Mouse (Mus musculus) adrenal gland, adult 2 months (tissue): ENCODE data around the gene Wt1. TPM values are rescaled to one million over a fixed set of nuclear protein-coding genes. Genes with fewer than 3 reads are reported as not detected.

ENCODE experiments used
- DNase-seq: peaks from one replicate; pipeline ENCODE4 v3.0.0; 2021
- long read RNA-seq: library from polyadenylated mRNA; stranded (forward); transcript quantifications from one replicate; pipeline ENCODE4 v2.0.0, GENCODE M21; 2021
- polyA plus RNA-seq: library from polyadenylated mRNA; depleted of rRNA; stranded (reverse); fragments of >200 nt; gene quantifications from 2 replicates; pipeline ENCODE4 v1.2.3, GENCODE M21; 2012; rRNA removed
- total RNA-seq, 2 experiments: library from RNA; stranded (reverse); gene quantifications; 2 replicates each; pipeline ENCODE4 v1.2.3; 2021

The Wt1 gene
- total RNA-seq (1 to 10 TPM; 2.6 to 3.8 TPM), polyA plus RNA-seq (5.2 and 6.6 TPM in 2 replicates)
- long read RNA-seq, result 0 reads

DNA sequence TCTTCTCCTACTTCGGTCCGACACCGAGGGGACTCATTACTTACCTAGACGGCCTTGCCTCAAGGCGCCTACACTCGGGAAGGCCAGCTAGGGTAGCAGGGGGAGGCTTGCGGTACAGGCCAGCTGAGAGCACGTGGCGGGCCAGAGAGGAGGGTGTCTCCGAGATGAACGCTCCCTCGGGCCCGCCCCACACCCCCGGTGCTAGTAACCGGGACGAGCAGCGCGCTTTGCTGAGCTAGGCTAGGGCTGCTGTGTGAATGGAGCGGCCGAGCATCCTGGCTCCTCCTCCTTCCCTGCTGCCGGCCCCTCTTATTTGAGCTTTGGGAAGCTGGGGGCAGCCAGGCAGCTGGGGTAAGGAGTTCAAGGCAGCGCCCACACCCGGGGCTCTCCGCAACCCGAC is at the start of gene Wt1:
Wt1 (plus strand) TSS at position 251 of the 400 bp plus-strand sequence.
- peak; percentile 45 for DNase-seq

DNA sequence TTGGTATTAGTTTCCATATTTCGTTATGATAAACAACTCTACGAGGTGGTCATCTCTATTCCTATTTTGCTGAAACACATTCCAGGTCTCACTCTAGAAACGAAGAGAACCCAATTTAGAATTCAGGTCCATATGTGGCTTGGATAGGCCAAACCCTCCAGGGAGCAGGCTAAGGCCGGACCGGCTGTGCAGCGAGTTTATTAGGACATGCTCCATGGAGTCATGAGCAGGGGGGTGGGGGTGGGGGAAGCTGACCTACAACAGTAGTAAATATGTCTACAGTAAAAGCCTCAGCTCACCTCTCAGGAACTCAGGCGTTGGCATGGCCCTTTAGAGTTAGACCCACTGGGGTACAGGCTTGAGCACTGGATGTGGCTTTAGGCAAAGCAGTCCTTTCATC is 49.2 kb upstream of the Wt1 start:
- no peak for DNase-seq

DNA sequence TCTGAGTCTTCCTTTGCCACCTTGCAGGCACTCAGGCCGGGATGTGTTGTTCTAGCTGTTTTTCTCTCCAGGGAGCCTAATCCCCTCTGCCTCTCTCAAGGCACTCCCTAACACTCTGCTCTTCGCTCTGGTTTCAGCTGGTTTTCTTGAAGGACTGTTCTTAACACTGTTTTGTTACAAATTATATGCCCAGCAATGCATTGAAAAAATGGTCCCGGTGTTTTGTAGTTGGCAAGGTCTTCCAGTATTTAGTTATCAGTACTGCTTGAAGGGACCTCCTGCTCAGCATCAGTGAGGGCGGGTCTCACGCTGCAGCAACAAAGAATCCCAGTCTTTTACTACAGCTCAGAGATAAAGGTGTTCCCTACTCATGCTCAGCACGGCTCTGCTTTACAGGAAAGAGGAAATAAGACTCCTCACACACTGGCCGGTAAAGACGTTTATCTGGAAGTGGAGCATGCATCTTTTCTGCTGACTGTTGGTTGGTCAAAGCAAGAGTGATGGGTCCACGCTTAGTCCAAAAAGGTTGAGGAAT is 44.0 kb upstream of the Wt1 start:
- DNase-seq, result no peak

DNA sequence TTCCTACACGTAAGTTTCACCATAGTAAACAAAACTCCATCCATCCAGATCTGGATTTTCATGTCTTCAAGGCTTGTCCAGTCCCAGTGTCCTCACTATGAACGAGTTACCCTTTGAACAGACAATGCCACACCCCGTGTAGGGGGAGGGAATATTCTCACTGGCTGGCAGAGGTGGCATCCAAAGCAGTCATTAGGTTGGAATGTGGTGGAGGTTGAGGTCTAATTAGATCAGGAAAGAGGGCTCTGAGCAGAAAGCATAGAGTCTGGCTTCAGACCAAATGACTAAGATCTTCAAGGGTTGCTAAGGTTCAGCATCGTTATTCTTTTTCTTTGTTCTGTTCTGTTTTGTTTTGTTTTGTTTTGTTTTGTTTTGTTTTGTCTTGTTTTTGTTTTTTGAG is 42.3 kb upstream of the Wt1 start:
- DNase-seq, result no peak

DNA sequence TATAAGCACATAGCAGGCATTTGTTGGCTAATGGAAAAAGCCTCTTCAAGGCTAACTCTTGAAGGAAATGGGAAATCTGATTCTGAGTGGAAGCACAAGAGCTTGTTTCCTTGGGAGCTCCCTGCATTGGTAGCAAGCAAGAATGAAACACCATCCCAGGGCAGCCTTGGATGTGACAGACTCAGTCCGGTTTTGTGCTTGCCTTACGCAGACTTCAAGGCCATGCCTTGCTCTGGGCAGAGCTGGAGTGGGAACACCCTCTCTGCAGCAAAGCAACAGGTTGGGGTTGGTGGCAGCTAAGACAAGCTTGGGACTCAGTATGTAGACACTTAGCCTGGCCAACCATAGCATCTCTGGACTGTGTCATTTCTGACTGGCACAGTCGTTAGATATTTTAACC is 40.2 kb upstream of the Wt1 start:
- peak; percentile 43 for DNase-seq

DNA sequence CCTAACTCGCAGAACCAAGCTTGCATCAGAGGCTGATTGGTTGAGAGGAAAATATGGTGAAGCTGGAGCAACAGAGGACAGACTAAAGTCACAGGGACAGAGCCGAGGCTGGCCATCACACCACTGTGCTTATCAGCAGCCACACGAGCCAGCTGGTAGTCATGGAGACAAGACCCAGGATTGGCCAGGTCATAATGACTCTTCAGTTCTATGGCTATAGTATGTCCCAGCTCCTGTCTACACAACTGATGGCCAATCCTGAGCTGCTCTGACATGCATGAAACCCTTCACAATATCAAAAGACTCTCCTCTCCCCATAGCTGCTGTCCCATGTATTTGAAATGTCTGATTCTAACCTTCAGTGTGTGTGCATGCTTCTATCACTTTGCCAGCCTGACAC is 38.3 kb upstream of the Wt1 start:
- no peak for DNase-seq

DNA sequence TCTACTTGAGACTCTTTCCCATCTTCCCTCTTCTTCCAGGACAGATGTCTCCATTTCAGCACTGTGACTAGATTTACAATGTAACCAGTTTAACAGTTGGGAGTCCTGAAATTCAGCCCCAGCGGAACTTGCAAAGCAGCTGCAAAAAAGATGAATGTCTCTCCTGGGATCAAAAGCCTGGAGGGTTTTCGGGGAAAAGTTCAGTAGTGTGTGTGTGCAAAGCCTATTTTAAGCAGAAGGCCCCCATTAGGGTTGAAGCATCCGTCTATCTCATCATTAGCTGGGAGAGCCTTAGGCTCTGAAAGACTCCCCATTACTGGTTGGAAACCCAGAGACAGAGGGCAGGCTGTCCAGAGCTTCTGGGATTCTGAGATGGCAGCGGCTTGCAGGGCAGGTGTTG is 37.2 kb upstream of the Wt1 start:
- DNase-seq, result no peak

DNA sequence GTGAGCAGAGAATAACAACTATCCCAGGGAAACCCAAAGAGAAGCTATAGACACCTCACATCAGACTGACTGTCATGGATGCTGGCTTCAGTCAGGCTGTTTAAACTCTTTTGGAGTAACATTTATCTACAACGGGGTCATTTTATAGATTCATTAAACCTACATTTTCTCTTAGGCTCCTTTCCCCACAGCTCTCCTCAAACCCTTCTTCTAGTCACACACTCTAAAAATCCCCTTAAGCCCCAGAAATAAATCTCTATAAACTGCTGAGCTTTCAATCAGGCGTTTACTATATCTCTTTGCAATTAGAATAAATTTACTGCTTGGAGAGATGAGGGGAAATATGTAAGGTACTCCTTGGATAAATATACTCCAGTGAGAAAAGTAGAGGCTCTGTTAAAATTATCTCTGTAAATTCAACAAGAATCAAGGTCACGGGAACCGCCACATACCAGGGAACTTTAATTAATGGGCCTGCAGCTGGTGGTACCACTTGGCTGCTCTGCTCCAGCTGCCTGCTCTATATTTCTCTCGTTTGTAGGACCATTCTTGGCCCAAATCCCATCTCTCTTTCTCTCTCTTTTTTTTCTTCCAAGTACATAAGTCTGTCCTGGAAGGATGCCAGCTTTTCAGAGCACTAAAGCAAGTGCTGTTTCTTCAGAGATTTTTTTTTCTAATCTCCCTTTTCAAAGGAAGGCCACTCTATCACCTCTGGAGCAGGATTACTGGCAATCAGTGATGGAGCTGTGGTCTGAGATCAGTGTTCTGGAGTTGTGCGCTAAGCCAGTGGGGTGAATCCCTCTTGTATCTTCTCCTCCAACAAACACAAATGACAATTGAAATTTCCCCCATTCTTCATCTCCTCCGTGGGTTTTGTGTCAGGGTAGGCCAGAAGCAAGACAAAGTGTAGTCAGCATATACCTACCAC is 36.5 kb upstream of the Wt1 start:
- DNase-seq, result no peak

DNA sequence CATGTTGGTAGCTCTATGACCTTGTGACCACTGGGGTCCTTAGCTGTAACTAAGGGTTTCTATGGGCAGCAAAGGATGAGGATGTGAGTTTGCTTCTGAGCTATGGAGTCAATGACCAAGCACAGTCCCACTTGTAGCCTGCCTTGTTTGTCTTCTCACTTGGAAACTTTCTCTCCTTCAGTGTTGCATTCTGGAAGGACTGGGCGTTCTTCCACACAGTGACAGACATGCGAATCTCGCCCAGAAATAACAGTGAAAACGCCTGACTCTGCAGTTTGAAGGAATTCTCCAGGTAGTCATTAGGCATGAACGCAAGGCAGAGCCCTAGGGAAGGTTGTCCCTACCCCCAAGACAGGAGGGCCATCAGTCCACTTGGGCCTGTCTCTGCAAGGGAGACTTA is 35.3 kb upstream of the Wt1 start:
- DNase-seq, result peak; percentile 22

DNA sequence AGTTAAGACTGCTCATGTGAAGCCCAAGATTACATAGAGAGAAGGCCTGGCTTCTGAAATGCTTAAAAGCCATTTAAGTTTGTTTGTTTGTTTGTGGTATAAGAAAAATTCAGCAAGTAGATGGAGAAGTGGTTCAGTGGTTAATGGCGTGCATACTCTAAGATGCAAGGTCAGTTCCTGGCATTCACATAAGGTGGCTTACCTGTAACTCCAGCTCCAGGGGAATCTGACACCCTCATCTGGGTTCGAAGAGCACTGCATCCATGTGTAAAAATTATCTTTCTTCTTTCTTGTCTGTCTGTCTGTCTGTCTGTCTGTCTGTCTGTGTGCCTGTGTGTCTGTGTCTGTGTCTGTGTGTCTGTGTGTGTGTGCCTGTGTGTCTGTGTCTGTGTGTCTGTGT is 34.6 kb upstream of the Wt1 start, which contains the start of gene Gm11060:
Gm11060 (plus strand) TSS at position 301 of the 400 bp plus-strand sequence.
- DNase-seq, result no peak

DNA sequence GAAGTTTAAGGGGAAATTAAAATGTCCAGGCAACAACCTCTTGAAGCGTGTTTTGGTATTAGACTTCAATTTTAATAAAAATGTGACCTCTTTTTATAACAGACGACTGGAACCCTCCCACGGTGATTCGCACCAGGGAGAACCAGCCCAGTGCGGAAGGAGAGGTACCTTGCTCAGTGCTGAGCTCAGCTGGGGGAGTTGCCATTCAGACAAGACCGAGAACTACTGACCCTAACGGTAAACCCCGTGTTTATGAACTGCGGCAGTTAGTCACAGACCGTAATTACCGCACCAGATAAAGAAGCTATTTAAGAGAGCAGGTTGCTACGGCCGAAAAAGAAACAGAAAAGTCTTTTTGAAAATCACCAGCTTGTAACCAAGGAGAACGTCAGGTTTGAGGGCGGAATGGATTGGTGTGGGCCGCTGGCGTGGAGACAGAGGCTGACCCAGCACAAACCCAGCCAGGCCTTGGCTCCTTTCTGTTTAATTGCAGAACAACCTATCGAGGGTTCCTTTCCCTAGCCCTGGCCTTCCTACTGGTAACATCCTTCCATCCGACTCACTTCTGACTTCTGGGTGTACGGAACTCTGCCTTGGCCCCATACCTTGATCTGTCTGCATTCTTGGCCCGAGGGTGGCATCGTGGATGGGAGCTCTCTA is 28.9 kb upstream of the Wt1 start:
- no peak for DNase-seq

DNA sequence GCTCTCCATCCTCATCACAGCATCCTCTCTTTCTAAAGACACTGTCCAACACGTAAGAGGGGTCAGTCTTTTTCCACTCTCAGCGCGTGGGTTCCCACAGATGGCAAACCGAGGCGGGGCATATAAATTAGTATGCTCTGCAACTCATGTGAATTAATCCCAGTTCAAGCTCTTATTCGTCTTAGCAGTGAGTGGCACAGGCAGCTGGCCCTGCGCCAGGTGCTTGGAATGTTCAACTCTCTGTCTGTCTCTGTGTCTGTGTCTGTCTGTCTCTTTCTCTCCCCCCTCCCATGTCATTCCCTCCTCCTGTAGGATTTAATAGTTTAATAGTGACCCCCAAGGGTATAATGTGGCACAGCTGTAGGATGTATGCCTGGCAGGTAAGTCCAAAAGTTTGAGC is 26.9 kb upstream of the Wt1 start:
- no peak for DNase-seq

DNA sequence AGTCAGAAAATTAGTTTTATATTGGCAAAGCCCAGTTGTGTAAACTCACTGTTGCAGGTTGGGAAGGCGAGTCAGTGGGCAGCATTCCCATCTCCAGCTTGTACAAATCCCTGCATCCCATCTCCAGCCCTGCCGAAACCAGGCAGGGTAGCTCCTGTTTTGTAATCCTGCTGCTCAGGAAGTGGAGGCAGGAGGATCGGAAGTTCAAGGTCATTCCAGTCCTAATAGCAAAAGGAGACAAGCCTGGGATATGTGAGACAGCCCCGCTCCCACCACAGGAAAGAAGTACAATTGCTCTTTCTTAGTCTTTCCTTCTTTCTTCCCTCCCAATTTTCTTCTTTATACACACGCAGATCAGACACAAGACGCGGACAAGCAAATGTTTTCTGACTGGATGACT is 25.8 kb upstream of the Wt1 start:
- no peak for DNase-seq

DNA sequence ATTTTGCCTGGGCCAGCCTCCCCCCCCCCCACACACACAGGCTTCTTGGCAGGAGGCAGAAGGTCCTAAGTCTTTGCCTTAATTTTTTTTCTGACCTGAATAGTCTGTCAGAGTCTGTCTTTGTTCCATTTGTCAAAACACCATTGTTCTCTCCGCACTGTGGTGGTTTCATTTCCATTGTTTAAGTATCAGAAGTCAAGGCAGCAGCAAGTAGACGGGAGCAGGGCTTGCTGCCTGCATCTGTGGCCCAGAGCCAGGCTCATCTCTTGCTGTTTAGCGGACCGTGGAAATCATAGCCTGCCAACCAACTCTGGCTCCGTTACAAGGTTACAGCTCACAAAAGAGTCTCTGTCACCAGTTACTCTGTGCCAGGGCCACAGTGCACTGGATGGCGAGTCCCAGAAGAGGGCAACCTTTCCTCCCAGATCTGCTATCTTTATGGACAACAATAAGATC is 17.6 kb upstream of the Wt1 start:
- DNase-seq, result peak; percentile 92

DNA sequence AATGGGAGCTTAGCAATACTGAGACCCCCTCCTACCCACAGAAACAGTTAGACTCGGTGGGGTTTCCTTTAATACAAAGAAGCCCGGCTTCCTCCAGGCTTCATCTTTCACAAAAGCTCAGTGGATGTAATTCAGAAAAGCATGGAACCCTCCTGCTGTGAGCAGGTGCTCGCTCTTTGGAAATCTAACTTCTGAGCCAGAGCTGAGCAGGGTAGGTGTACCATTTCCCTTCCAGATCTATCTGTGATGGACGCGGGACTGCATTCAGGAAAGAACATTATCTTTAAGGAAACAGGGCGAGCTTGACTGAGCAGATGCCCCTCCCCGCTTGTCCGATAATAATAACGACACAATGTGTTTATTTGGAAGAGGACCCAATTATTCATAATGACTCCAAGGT is 12.3 kb upstream of the Wt1 start:
- DNase-seq, result no peak

DNA sequence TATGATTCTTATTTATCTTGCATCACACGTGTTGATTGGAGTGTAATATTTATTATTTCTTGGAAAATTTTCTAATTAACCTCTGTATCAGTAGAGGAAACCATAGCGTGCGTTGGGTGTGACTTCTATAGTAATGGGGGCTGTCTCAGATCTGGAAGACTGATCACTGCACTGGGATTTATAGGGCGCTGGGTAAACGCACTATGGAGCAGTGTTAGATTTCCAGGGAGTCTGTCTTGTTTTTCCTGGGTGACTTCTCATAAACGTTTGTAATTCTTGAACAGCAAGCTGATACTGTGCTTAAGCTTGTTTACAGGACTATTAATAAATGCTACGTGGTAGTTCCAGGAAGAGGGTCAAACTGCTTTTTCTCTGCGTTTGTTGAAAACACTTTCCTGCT is 8.7 kb upstream of the Wt1 start:
- no peak for DNase-seq

DNA sequence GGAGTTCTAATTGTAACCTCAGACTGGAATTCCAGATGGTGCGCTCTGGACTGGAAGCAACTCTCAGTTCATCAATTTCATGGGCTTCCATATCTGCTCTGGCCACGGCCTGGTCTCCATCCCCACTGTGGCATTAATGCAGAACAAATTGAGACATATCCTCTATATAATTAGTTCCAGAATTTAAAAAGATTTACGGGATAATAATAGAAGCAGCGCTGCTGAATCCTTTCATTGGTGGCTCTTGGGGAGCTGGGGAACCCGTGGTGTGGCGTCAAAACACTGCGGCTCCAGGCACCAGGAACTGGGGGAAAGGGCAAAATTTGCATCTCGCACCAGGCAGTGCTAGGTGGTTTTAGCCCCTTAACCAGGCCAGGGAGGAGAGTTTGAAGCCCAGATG is 4.1 kb upstream of the Wt1 start:
- no peak for DNase-seq

DNA sequence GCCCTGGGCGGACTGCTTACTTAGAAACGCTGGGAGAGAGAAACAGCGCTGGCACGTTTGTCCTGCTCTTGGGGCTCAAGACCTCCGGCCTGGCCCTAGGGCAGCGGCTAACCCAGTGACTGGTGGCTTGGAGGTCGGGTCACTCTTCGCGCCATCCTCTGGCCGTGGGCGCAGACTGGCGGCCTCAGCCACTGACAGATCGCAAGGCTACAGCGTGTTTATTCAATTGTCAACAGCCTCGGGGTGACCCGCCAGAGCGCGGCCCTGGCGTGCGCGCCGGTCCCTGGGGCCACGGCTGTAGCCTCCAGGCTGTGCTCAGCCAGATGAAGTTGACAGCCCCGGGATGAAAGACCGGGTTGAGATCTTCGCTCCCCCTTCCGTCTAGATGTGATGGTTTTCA is 3.4 kb upstream of the Wt1 start:
- no peak for DNase-seq

DNA sequence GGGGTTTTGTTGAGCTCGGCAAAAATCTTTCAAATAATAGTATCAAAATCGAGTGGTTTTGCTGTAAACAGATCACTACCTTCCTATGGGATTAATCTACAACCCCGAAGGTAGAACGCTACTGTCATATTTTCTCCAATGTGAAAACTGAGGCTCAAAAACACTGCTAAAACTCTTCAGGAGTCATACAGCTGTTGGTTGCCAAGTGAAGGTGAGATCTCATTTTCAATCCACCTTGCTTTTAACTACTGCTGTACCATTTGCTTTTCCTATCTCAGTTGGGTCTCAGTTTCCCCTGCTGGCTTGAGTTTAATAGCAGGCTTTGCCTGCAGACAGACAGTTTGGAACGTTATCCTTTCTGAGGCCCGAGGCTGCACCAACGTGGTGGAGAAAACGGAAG is 2.9 kb upstream of the Wt1 start:
- DNase-seq, result no peak

DNA sequence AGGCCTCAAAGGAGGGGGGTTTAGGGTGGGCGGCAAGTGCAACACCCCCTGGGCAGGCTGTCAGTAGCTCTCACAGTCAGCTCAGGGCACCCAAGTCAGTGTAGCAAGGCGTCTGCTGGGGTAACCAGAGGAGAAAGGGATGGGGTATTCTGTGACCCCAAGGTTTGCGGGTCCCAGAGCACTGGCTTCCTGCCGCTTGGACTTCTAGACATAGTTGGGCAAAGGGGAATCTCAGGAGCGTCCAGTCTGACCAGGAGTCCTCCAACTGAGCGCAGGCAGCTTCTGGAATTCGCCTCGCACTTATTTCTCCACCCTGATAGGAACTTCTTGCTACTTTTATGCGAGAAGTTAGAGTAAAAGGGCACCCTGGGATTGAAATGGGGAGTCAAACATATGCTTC is 2.4 kb upstream of the Wt1 start:
- DNase-seq, result no peak

DNA sequence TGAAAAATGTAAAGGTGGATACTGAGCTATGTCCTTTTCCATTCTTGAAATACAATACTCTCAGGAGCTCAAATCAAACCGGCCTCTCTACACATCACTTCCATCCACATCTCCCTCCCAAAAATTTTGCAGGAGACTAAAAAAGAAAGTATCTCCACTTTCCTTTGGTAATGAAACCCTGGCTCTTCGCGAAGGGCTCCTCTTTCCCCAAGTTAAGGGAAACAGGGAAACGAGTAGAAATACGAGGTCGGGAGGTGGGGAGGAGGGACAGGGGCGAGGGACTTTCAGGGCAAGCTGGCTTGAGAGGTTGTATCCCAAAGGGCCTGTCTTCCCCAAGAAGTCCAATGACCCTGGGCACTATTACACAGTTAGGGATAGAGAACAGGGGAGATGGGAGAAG is 1.9 kb upstream of the Wt1 start:
- DNase-seq, result no peak

DNA sequence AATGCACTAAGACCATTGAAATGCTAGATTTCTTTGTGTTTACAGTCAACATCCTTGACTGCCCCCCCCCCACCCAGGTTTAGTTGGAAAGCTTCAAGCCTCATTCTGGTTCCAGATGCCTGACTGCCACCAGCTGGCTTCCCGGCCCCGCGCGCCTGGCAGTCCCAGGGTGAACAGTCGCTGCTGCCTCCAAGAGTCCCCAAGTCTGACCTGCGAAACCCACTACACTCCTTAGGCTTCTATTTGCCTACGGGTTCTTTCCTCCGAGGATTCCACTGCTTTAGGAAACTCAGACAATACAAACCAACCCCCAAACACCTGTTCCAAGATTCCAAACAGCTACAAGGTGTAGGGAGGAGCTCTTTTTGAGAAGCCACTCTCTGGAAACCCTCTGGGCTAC is 1.1 kb upstream of the Wt1 start:
- no peak for DNase-seq

DNA sequence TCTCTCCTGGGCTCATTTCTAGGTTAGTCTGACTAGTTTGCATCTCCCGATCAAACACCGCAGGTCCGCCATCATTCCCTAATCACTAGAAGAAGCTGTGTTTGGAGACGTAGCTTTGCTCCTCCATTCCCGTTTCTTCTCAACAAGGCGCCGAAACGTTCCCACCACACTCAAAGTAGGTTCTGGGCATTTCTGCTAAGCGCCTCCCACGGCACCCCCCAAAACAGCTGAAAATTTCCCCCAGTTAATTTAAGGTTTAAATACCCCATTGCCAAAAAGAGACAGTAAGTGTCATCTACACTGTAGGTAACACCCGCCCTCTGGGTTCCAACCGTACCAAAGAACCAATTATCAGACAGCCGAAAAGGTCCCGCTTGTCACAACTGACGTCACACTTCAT is 688 bp upstream of the Wt1 start:
- no peak for DNase-seq
